ENCODE assay signal across 8 mouse cellular contexts in the genomic region with DNA sequence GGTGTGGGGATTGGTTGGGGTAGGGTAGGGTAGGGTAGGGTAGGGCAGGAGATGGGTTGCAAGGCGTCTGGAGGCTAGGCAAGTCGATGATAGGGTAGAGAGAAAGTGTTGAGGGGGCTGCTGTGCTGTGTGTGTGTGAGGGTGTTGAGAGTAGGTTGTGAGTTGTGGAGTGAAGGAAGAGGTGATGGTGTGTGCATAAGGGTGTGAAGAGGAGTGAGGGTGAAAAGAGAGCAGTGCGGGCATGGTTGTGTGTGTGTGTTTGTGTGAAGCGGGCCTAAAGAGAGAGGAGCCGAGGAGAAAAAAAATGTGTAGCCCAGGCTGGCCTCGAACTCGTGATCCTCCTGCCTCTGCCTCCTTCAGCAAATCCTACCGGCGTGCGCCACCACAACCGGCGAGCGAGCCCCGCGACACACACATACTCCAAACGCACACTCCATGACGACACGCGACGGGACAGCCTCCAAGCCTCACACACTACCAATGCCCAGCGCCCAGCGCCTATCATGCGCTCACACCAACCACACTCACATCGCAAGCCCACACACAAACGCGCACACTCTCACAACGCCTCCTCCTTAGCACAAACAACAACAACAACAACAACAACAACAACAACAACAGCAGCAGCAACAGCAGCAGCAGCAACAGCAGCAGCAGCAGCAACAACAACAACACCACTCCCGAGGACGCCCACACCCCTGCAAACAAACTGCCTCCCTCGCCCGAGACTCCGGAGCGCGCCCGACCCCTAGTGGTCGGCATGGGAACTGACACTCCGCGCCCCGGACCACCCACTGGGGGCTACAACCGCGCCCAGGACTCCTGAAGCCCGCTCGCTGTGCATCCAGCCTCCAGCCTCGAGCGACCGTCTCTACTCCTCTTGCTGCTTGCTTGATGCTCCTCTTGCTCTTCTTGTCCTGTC. TPM values are rescaled to one million over a fixed set of nuclear protein-coding genes. Genes with fewer than 3 reads are reported as not detected.
A peak's percentile ranks its signal among the peaks of the same experiment; 100 is the strongest.
DNase-seq lines count a peak whose midpoint lies in the region; ATAC-seq lines count a peak whose summit lies in the region.

No protein-coding gene starts in this region.

- peak overlapping the region; percentile 58 for H3K4me3 ChIP-seq in hindbrain, embryonic 12.5 days

- DNase-seq in NIH3T3 (ENCODE audit: low read depth) = peak; percentile 100
- DNase-seq in cerebellum, postnatal 10 days = peak; percentile 97 to 99
- DNase-seq in frontal cortex, postnatal 10 days (ENCODE audit: low spot score in 2 of 2) = peak; percentile 94 to 98
- peak; percentile 100 for DNase-seq in layer of hippocampus, postnatal 25 days (ENCODE audit: extremely low spot score in 1 of 2, low spot score in 1 of 2)
- peak; percentile 92 for DNase-seq in lung, postnatal 25 days (ENCODE audit: low spot score)
- DNase-seq in retina, embryonic 14.5 days (ENCODE audit: low spot score) = peak; percentile 100
- peak; percentile 99 for DNase-seq in thymus, postnatal 4 days

- H3K27me3 ChIP-seq in hindbrain, embryonic 12.5 days = 0 out of 2 replicates have a peak, but pooled peaks cover 6% of the 10 kb centered on the region

- no peaks in the 10 kb centered on the region for H3K4me1 ChIP-seq in hindbrain, embryonic 12.5 days

- peak overlapping the region; percentile 65 for H3K4me2 ChIP-seq in hindbrain, embryonic 12.5 days (replicated peaks)

- ATAC-seq in hindbrain, embryonic 12.5 days (ENCODE audit: low FRiP score) = peak; percentile 99

- 4% methylated on average over 46 of the region's 46 CpGs for WGBS in hindbrain, embryonic 12.5 days

- no peaks in the 10 kb centered on the region for H3K36me3 ChIP-seq in hindbrain, embryonic 12.5 days

- H3K27ac ChIP-seq in hindbrain, embryonic 12.5 days = 0 out of 2 replicates have a peak overlapping the region, but pooled peaks have one; percentile 57

- no peaks in the 10 kb centered on the region for H3K9me3 ChIP-seq in hindbrain, embryonic 12.5 days (replicated peaks)

- peak overlapping the region; percentile 63 for H3K9ac ChIP-seq in hindbrain, embryonic 12.5 days

RNA-seq across cellular contexts. Expression of gene Ezh2, which starts 55.6 kb away (rescaled TPM):
- polyA plus RNA-seq in hindbrain, embryonic 12.5 days (2016; fragmentation: Nextera tagmentation; extraction: Ambion mirVana) = 154 and 159 TPM in 2 replicates
- total RNA-seq in layer of hippocampus, postnatal 25 days (2021) = 10 to 100 TPM; 16.5 to 17.1 TPM

Comparison
In these comparisons a context has a peak if more than half of its experiments do, and no peak if none do; other contexts are left out.
1. Peak in every context shown above with its lines: DNase-seq, ATAC-seq, H3K4me3 ChIP-seq and H3K27ac ChIP-seq.